23 mouse cellular contexts compared by ENCODE assay signal in genomic region chr17:62845656-62846055, GRCm38 (mm10). TPM values are rescaled to one million over a fixed set of nuclear protein-coding genes. Genes with fewer than 3 reads are reported as not detected.
"Had no signal": no experiment of that assay in that cellular context is flagged by ENCODE, and none has a peak within 500 bp of the region (broad histone marks: within the 10 kb centered on the region; RNA-seq: fewer than 3 reads in every experiment).

No protein-coding gene starts in this region.

- H3K36me3 ChIP-seq: limb, embryonic 15.5 days; midbrain, embryonic 12.5 days; neural tube, embryonic 12.5 days; neural tube, embryonic 15.5 days; stomach, embryonic 15.5 days had no signal

- H3K9ac ChIP-seq: limb, embryonic 15.5 days; liver, embryonic 14.5 days; liver, postnatal 0 days; lung, embryonic 14.5 days; midbrain, embryonic 12.5 days; neural tube, embryonic 12.5 days; neural tube, embryonic 15.5 days; stomach, embryonic 15.5 days had no signal

- ATAC-seq: inflammation-experienced regulatory T-cells, adult 6 months; intestine, embryonic 16.5 days; liver, postnatal 0 days; lung, postnatal 0 days had no signal

- H3K4me1 ChIP-seq: megakaryocyte, embryonic 14.5 days had no signal

- H3K9me3 ChIP-seq: limb, embryonic 15.5 days; midbrain, embryonic 12.5 days; neural tube, embryonic 12.5 days; neural tube, embryonic 15.5 days; stomach, embryonic 15.5 days had no signal

- DNase-seq: kidney, adult 18-20 months; kidney, adult 9 months; kidney, postnatal 14 days; kidney, postnatal 4 days; liver, postnatal 0 days; lung, embryonic 14.5 days; lung, postnatal 36 days; right cerebral cortex, adult 18-20 months; right cerebral cortex, postnatal 25 days; spleen, adult 18-20 months; thymus, postnatal 25 days had no signal

- H3K4me3 ChIP-seq: limb, embryonic 15.5 days; megakaryocyte, embryonic 14.5 days; midbrain, embryonic 12.5 days; neural tube, embryonic 12.5 days; neural tube, embryonic 15.5 days; stomach, embryonic 15.5 days had no signal

- H3K27ac ChIP-seq: limb, embryonic 15.5 days; liver, embryonic 14.5 days; midbrain, embryonic 12.5 days; neural tube, embryonic 12.5 days; neural tube, embryonic 15.5 days; stomach, embryonic 15.5 days had no signal

- H3K27me3 ChIP-seq: limb, embryonic 15.5 days; megakaryocyte, embryonic 14.5 days; neural tube, embryonic 12.5 days; neural tube, embryonic 15.5 days; stomach, embryonic 15.5 days had no signal

- H3K4me2 ChIP-seq: limb, embryonic 15.5 days; liver, embryonic 11.5 days; lung, embryonic 14.5 days; midbrain, embryonic 12.5 days; neural tube, embryonic 12.5 days; neural tube, embryonic 15.5 days; stomach, embryonic 15.5 days had no signal

RNA-seq across cellular contexts. Expression of gene Efna5, which starts 35.5 kb away (rescaled TPM):
- total RNA-seq: monocyte, adult 5-6 weeks had no signal
